Mouse (Mus musculus) MEL (cell line): ENCODE data around the gene Golga4. TPM values are rescaled to one million over a fixed set of nuclear protein-coding genes. Genes with fewer than 3 reads are reported as not detected.

Experiments used
- DNase-seq: peaks from one replicate; pipeline ENCODE4 v3.0.0; 2011; ENCODE audit warnings: low read depth, low spot score
- H3K27ac ChIP-seq: 2 replicates; pipeline ENCODE4 v1.5.1; 2012; ENCODE audit warnings: low read depth, mild to moderate bottlenecking, control low read depth, low read length, moderate library complexity; ENCODE audit not compliant: control insufficient read depth
- H3K27me3 ChIP-seq, 2 experiments: fragments of 150-350 bp in 1 of 2; sonication (generic) in 1 of 2; 2 replicates each; pipeline ENCODE4 v1.6.1; 2012; ENCODE audit warnings: low read length in 2 of 2, mild to moderate bottlenecking in 2 of 2, improper control_type of control experiment in 1 of 2, moderate library complexity in 1 of 2; ENCODE audit not compliant: insufficient read depth in 2 of 2, control insufficient read depth in 1 of 2
- H3K36me3 ChIP-seq, 2 experiments: 2 replicates each; pipeline ENCODE4 v1.6.1; 2012 to 2014; ENCODE audit warnings: low read length in 2 of 2, improper control_type of control experiment in 1 of 2, inconsistent platforms in 1 of 2, mild to moderate bottlenecking in 1 of 2; ENCODE audit not compliant: insufficient read depth in 2 of 2, control insufficient read depth in 1 of 2
- H3K4me1 ChIP-seq, 2 experiments: fragments of 150-350 bp in 1 of 2; sonication (generic) in 1 of 2; 2 replicates each; pipeline ENCODE4 v1.6.1; 2012; ENCODE audit warnings: low read length in 2 of 2, improper control_type of control experiment in 1 of 2, mild to moderate bottlenecking in 1 of 2; ENCODE audit not compliant: insufficient read depth in 2 of 2, control insufficient read depth in 1 of 2
- H3K4me3 ChIP-seq, 2 experiments: fragments of 150-350 bp in 1 of 2; sonication (generic) in 1 of 2; 2 replicates each; pipeline ENCODE4 v1.5.1; 2012; ENCODE audit warnings: low read depth in 2 of 2, low read length in 2 of 2, mild to moderate bottlenecking in 2 of 2, moderate library complexity in 2 of 2, control low read depth in 1 of 2, improper control_type of control experiment in 1 of 2; ENCODE audit not compliant: control insufficient read depth in 1 of 2, insufficient read depth in 1 of 2
- H3K79me2 ChIP-seq: 2 replicates; pipeline ENCODE4 v1.6.1; 2012; ENCODE audit warnings: mild to moderate bottlenecking, low read length, moderate library complexity; ENCODE audit not compliant: control insufficient read depth, poor library complexity, insufficient read depth
- H3K9ac ChIP-seq: 2 replicates; pipeline ENCODE4 v1.6.1; 2012; ENCODE audit warnings: low read depth, mild to moderate bottlenecking, control low read depth, low read length, moderate library complexity; ENCODE audit not compliant: control insufficient read depth, poor library complexity, severe bottlenecking
- H3K9me3 ChIP-seq: fragments of 150-350 bp; sonication (generic); replicated peaks from 2 replicates; pipeline ENCODE4 v1.6.1; 2012; ENCODE audit warnings: mild to moderate bottlenecking, low read length, improper control_type of control experiment, moderate library complexity; ENCODE audit not compliant: insufficient read depth
- BHLHE40 ChIP-seq: IDR thresholded peaks from 2 replicates; pipeline ENCODE4 v1.6.1; 2012; ENCODE audit warnings: low read depth, mild to moderate bottlenecking, inconsistent platforms, low read length, improper control_type of control experiment, borderline replicate concordance
- CHD1 ChIP-seq: IDR thresholded peaks from 2 replicates; pipeline ENCODE4 v1.6.1; 2012; ENCODE audit warnings: low read depth, mild to moderate bottlenecking, inconsistent platforms, low read length, improper control_type of control experiment
- CTCF ChIP-seq, 3 experiments: IDR thresholded peaks in 2 of 3; conservative IDR thresholded peaks in 1 of 3; 2 replicates each; pipeline ENCODE4 v1.5.1; 2011 to 2012; ENCODE audit warnings: low read length in 3 of 3, low read depth in 2 of 3, mild to moderate bottlenecking in 2 of 3, improper control_type of control experiment in 1 of 3, inconsistent platforms in 1 of 3, mixed read lengths in 1 of 3, moderate library complexity in 1 of 3; ENCODE audit not compliant: control insufficient read depth in 1 of 3, insufficient read depth in 1 of 3, poor library complexity in 1 of 3, severe bottlenecking in 1 of 3
- EP300 ChIP-seq, 2 experiments: IDR thresholded peaks; 2 replicates each; pipeline ENCODE4 v1.6.1; 2011; ENCODE audit warnings: improper control_type of control experiment in 2 of 2, low read length in 2 of 2, low read depth in 1 of 2, mild to moderate bottlenecking in 1 of 2
- GATA1 ChIP-seq: IDR thresholded peaks from 2 replicates; pipeline ENCODE4 v1.6.1; 2011; ENCODE audit warnings: low read depth, low read length, improper control_type of control experiment
- JUND ChIP-seq: IDR thresholded peaks from 2 replicates; pipeline ENCODE4 v1.6.1; 2011; ENCODE audit warnings: low read depth, mild to moderate bottlenecking, improper control_type of control experiment, low read length
- MXI1 ChIP-seq: IDR thresholded peaks from 2 replicates; pipeline ENCODE4 v1.6.1; 2011; ENCODE audit warnings: mild to moderate bottlenecking, low read depth, low read length, improper control_type of control experiment
- MYC ChIP-seq: IDR thresholded peaks from 2 replicates; pipeline ENCODE4 v1.6.1; 2011; ENCODE audit warnings: low read depth, mild to moderate bottlenecking, low read length, improper control_type of control experiment, moderate library complexity
- NELFE ChIP-seq: IDR thresholded peaks from 2 replicates; pipeline ENCODE4 v1.6.1; 2011; ENCODE audit warnings: low read depth, low read length, improper control_type of control experiment
- RCOR1 ChIP-seq: IDR thresholded peaks from 2 replicates; pipeline ENCODE4 v1.6.1; 2012; ENCODE audit warnings: low read depth, mild to moderate bottlenecking, inconsistent platforms, low read length, improper control_type of control experiment
- TAL1 ChIP-seq: IDR thresholded peaks from 2 replicates; pipeline ENCODE4 v1.6.1; 2012; ENCODE audit warnings: mild to moderate bottlenecking, inconsistent platforms, low read length, moderate library complexity, mixed read lengths
- TBP ChIP-seq: IDR thresholded peaks from 2 replicates; pipeline ENCODE4 v1.8.0; 2011; ENCODE audit warnings: low read depth, low read length, improper control_type of control experiment
- TCF12 ChIP-seq: IDR thresholded peaks from 2 replicates; pipeline ENCODE4 v1.6.1; 2014; ENCODE audit warnings: low read depth, mild to moderate bottlenecking, inconsistent platforms, low read length, improper control_type of control experiment, moderate library complexity
- polyA plus RNA-seq, 2 experiments: library from polyadenylated mRNA; stranded (reverse) in 1 of 2; unstranded in 1 of 2; fragments of >175 nt in 1 of 2; fragments of >200 nt in 1 of 2; gene quantifications; 2 replicates each; pipeline versions ENCODE4 v1.2.1 to v1.2.4; 2012; ENCODE audit warnings: low replicate concordance in 2 of 2, low read depth in 1 of 2; ENCODE audit not compliant: insufficient read length in 2 of 2, insufficient read depth in 1 of 2, missing spikeins in 1 of 2
- total RNA-seq: library from RNA; depleted of rRNA; stranded (reverse); fragments of 300-350 nt; gene quantifications from 2 replicates; pipeline ENCODE4 v1.2.3, GENCODE M21; 2012

Golga4 gene
- total and polyA plus RNA-seq, 3 experiments = 29.8 to 465 (median 38.9) TPM

DNA sequence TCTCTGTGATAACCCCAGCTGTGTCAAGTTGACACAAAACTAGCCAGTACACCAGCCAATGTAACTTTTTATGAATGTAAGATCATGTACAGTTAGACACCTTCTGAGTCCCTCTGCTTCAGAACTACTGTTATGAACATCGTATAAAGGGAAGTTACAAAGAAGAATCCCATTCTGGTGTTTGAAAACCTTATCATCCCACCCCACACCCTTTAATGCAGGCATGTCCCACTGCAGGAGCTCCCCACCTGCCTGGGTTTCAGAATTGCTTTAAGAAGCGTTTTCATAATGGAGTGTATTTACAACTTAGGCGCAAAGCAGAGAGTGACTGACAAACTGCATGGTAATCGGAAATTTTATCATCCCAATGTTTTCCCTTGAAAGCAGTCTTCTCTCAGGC is 14.9 kb upstream of the Golga4 start:
- peaks cover 8 to 17% of the 10 kb centered on the region in 2 experiments for H3K4me1 ChIP-seq
- H3K9me3 ChIP-seq = no peaks in the 10 kb centered on the region
- H3K79me2 ChIP-seq = no peaks in the 10 kb centered on the region
- H3K9ac ChIP-seq = no peak overlapping the region
- H3K4me3 ChIP-seq = no peak overlapping the region
- no peak for TF ChIP-seq NELFE
- peak in 1 of 2 experiments; percentile 42; a peak in 1 of 4 replicates for TF ChIP-seq EP300 (IDR thresholded peaks at IDR 0.05; ENCODE audit: low read depth in 1 of 2, low read length in 2 of 2)
- TF ChIP-seq TCF12 = peak; percentile 58
- no peak for TF ChIP-seq MXI1
- TF ChIP-seq TAL1 = peak; percentile 40; the same call in 1 of the 2 replicates
- TF ChIP-seq GATA1 = 0 out of 2 replicates have a peak, but pooled peaks have one; percentile 35
- TF ChIP-seq MYC = no peak
- no peak for TF ChIP-seq TBP
- TF ChIP-seq JUND = no peak
- peak; percentile 64 for DNase-seq
- no peak overlapping the region for H3K27ac ChIP-seq
- H3K36me3 ChIP-seq = peaks cover 0 to 4% of the 10 kb centered on the region in 2 experiments; a peak in 1 of 4 replicates
- H3K27me3 ChIP-seq = no peaks in the 10 kb centered on the region

DNA sequence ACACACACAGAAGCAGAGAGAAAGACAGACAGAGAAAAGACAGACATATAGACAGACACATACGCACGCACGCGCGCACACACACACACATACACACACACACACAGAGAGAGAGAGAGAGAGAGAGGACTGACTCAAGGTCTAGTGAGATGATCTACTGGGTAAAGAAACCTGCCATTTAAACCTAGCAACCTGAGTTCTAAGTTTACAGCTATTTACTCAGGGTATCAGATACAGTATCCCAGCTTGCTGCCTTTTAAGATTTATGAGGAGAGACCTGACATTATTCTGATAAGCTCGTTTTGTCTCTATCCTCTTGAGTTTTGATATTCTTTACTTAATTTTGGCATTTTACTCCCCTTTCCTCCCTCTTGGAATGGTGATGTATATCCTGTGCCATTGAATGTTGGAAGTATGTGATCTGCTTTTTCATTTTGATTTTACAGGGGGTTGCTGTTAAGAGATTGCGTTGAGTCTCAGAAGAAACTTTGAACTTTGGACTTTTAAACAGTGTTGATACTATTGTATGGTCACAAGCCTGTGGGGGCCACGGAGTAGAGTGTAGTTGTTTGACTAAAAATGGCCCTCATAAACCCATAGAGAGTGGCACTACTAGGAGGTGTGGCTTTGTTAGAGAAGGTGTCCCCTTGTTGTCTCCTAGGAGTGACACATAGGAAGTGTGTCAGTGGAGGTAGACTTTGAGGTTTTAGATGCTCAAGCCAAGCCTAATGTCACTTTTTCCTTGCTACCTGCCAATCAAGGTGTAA is 13.0 kb upstream of the Golga4 start:
- Histone ChIP-seq H3K4me3 (no peak overlapping the region), H3K9me3 (no peaks in the 10 kb centered on the region), H3K79me2 (no peaks in the 10 kb centered on the region), H3K9ac (no peak overlapping the region), H3K4me1 (peaks cover 9 to 19% of the 10 kb centered on the region in 2 experiments), H3K27me3 (no peaks in the 10 kb centered on the region), H3K27ac (no peak overlapping the region), H3K36me3 (peaks cover 0 to 4% of the 10 kb centered on the region in 2 experiments; a peak in 1 of 4 replicates)
- no peak for DNase-seq
- TF ChIP-seq NELFE (no peak), RCOR1 (no peak), BHLHE40 (no peak)

DNA sequence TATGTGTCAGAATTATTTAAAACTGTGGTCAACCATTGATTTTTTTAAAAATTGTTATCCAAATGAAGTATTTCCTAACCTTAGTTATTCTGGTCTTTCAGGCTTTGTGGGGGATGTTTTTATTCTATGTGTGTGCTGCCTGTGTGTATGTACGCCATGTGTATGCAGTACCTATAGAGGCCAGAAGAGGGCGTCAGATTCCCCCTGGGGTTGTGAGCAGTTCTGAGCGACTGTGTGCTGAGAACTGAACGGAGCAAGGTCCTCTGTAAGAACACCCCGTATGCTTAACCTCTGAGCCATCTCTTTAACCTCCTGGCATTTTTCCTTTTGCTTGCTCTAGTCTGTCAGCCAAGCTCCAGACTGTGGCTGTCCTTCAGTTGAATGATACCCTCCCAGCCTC is 12.0 kb upstream of the Golga4 start:
- H3K36me3 ChIP-seq = peaks cover 0 to 4% of the 10 kb centered on the region in 2 experiments; a peak in 1 of 4 replicates
- DNase-seq = no peak
- H3K79me2 ChIP-seq = no peaks in the 10 kb centered on the region
- H3K4me1 ChIP-seq = peaks cover 9 to 19% of the 10 kb centered on the region in 2 experiments
- no peak overlapping the region for H3K9ac ChIP-seq
- H3K27me3 ChIP-seq = no peaks in the 10 kb centered on the region
- TF ChIP-seq CHD1 (no peak), CTCF (IDR thresholded peaks at IDR 0.05 in 2 of 3, conservative IDR thresholded peaks at IDR 0.05 in 1 of 3; ENCODE audit: control insufficient read depth in 1 of 3, insufficient read depth in 1 of 3, low read depth in 2 of 3, low read length in 3 of 3, poor library complexity in 1 of 3, severe bottlenecking in 1 of 3) (peak; percentile 18 to 43 (median 27); a peak in 5 of 6 replicates)
- H3K27ac ChIP-seq = no peak overlapping the region
- no peaks in the 10 kb centered on the region for H3K9me3 ChIP-seq
- no peak overlapping the region for H3K4me3 ChIP-seq
